Mouse (Mus musculus) embryonic facial prominence, embryonic 15.5 days (tissue): ENCODE results near the gene Tmem209. TPM values are rescaled to one million over a fixed set of nuclear protein-coding genes. Genes with fewer than 3 reads are reported as not detected.
A peak's percentile ranks its signal among the peaks of the same experiment; 100 is the strongest.

ENCODE experiments used
- ATAC-seq: fragments of 200-750 bp; cut with Nextera tagmentation; 2 replicates; pipeline ENCODE4 v1.8.0; 2017; ENCODE audit warnings: low read depth, moderate TSS enrichment; ENCODE audit not compliant: insufficient number of reproducible peaks, low FRiP score, low TSS enrichment
- H3K27ac ChIP-seq: fragments of 300-500 bp; sonication (generic); replicated peaks from 2 replicates; pipeline ENCODE4 v1.5.1; 2015; ENCODE audit warnings: mild to moderate bottlenecking, inconsistent platforms
- H3K27me3 ChIP-seq: fragments of 300-500 bp; sonication (generic); 2 replicates; pipeline ENCODE4 v1.6.1; 2015; ENCODE audit warnings: inconsistent platforms
- H3K36me3 ChIP-seq: fragments of 300-500 bp; sonication (generic); 2 replicates; pipeline ENCODE4 v1.6.1; 2015; ENCODE audit warnings: mild to moderate bottlenecking, inconsistent platforms
- H3K4me1 ChIP-seq: fragments of 300-500 bp; sonication (generic); 2 replicates; pipeline ENCODE4 v1.6.1; 2015; ENCODE audit warnings: inconsistent platforms
- H3K4me2 ChIP-seq: fragments of 300-500 bp; sonication (generic); replicated peaks from 2 replicates; pipeline ENCODE4 v1.6.1; 2015; ENCODE audit warnings: mild to moderate bottlenecking, inconsistent platforms
- H3K4me3 ChIP-seq: fragments of 300-500 bp; sonication (generic); replicated peaks from 2 replicates; pipeline ENCODE4 v1.5.1; 2015; ENCODE audit warnings: mild to moderate bottlenecking, inconsistent platforms
- H3K9ac ChIP-seq: fragments of 300-500 bp; sonication (generic); 2 replicates; pipeline ENCODE4 v1.6.1; 2015; ENCODE audit warnings: inconsistent platforms
- H3K9me3 ChIP-seq: fragments of 300-500 bp; sonication (generic); replicated peaks from 2 replicates; pipeline ENCODE4 v1.6.1; 2016; ENCODE audit warnings: inconsistent platforms
- WGBS: fragments of 180-500 bp; shearing (Covaris S2); methylation state at CpG from one replicate; pipeline ENCODE4 v1.1.7; 2015; 5-methylcytosine and 5-hydroxymethylcytosine counted together
- polyA plus RNA-seq: library from polyadenylated mRNA; unstranded; fragments of >200 nt; fragmentation: Nextera tagmentation; extraction: Ambion mirVana; gene quantifications from 2 replicates; pipeline ENCODE4 v1.2.1, GENCODE M21; 2015

The Tmem209 gene
- polyA plus RNA-seq, 1 experiment from 2014 or later = 29.1 TPM

- Histone ChIP-seq H3K4me3 (peak overlapping the region; percentile 23; the same call in 1 of the 2 replicates), H3K27ac (peak overlapping the region; percentile 92), H3K9me3 (no peaks in the 10 kb centered on the region), H3K9ac (no peak overlapping the region), H3K27me3 (no peaks in the 10 kb centered on the region), H3K4me2 (peak overlapping the region; percentile 39), H3K36me3 (no peaks in the 10 kb centered on the region), H3K4me1 (peaks cover 64% of the 10 kb centered on the region)
- 23% methylated on average over 9 of the region's 9 CpGs for WGBS
- no peak for ATAC-seq
Observed at GRCm38 (mm10) chr6:30547656-30548306, 38.2 kb upstream of the Tmem209 start.

GRCm38 (mm10) chr6:30547274-30547645 is 37.7 kb upstream of the Tmem209 start:
- peaks cover 64% of the 10 kb centered on the region for H3K4me1 ChIP-seq
- no peaks in the 10 kb centered on the region for H3K9me3 ChIP-seq
- H3K27me3 ChIP-seq = no peaks in the 10 kb centered on the region
- peak overlapping the region; percentile 92 for H3K27ac ChIP-seq
- 0% methylated on average over 17 of the region's 17 CpGs for WGBS
- peak overlapping the region; percentile 23 for H3K4me3 ChIP-seq
- peak overlapping the region; percentile 39 for H3K4me2 ChIP-seq
- 0 out of 2 replicates have a peak overlapping the region, but pooled peaks have one; percentile 7 for H3K9ac ChIP-seq
- no peaks in the 10 kb centered on the region for H3K36me3 ChIP-seq
- no peak for ATAC-seq

GRCm38 (mm10) chr6:30546571-30547273 is 37.1 kb upstream of the Tmem209 start:
- Histone ChIP-seq H3K9ac (0 out of 2 replicates have a peak overlapping the region, but pooled peaks have one; percentile 7), H3K36me3 (no peaks in the 10 kb centered on the region), H3K4me1 (peaks cover 60% of the 10 kb centered on the region), H3K27ac (peak overlapping the region; percentile 92), H3K9me3 (no peaks in the 10 kb centered on the region), H3K27me3 (no peaks in the 10 kb centered on the region), H3K4me3 (peak overlapping the region; percentile 23), H3K4me2 (peak overlapping the region; percentile 39)
- no peak for ATAC-seq
- 14% methylated on average over 17 of the region's 17 CpGs for WGBS

- no peak overlapping the region for H3K4me3 ChIP-seq
- WGBS = 73% methylated on average over 7 of the region's 7 CpGs
- no peak overlapping the region for H3K9ac ChIP-seq
- H3K36me3 ChIP-seq = no peaks in the 10 kb centered on the region
- H3K4me1 ChIP-seq = peaks cover 58% of the 10 kb centered on the region
- no peaks in the 10 kb centered on the region for H3K27me3 ChIP-seq
- ATAC-seq = no peak
- H3K4me2 ChIP-seq = no peak overlapping the region
- H3K27ac ChIP-seq = 0 out of 2 replicates have a peak overlapping the region, but pooled peaks have one; percentile 4
- H3K9me3 ChIP-seq = no peaks in the 10 kb centered on the region
Observed at GRCm38 (mm10) chr6:30545689-30546088, 36.1 kb upstream of the Tmem209 start.

- H3K9me3 ChIP-seq = no peaks in the 10 kb centered on the region
- WGBS = 33% methylated on average over 8 of the region's 8 CpGs
- peaks cover 46% of the 10 kb centered on the region for H3K4me1 ChIP-seq
- ATAC-seq = no peak
- H3K9ac ChIP-seq = no peak overlapping the region
- H3K27me3 ChIP-seq = no peaks in the 10 kb centered on the region
- H3K4me3 ChIP-seq = no peak overlapping the region
- H3K4me2 ChIP-seq = no peak overlapping the region
- no peaks in the 10 kb centered on the region for H3K36me3 ChIP-seq
- peak overlapping the region; percentile 73 for H3K27ac ChIP-seq
Observed at GRCm38 (mm10) chr6:30543851-30544250, 34.3 kb upstream of the Tmem209 start.

GRCm38 (mm10) chr6:30543077-30543476 is 33.5 kb upstream of the Tmem209 start:
- Histone ChIP-seq H3K27me3 (no peaks in the 10 kb centered on the region), H3K27ac (peak overlapping the region; percentile 73), H3K4me2 (no peak overlapping the region), H3K9ac (no peak overlapping the region), H3K36me3 (no peaks in the 10 kb centered on the region), H3K4me1 (peaks cover 48% of the 10 kb centered on the region), H3K4me3 (no peak overlapping the region), H3K9me3 (no peaks in the 10 kb centered on the region)
- no peak for ATAC-seq
- 31% methylated on average over 12 of the region's 12 CpGs for WGBS

GRCm38 (mm10) chr6:30542277-30542676 is 32.7 kb upstream of the Tmem209 start:
- Histone ChIP-seq H3K4me3 (no peak overlapping the region), H3K9me3 (no peaks in the 10 kb centered on the region), H3K9ac (no peak overlapping the region), H3K4me2 (no peak overlapping the region), H3K4me1 (peaks cover 46% of the 10 kb centered on the region), H3K27me3 (no peaks in the 10 kb centered on the region), H3K36me3 (no peaks in the 10 kb centered on the region), H3K27ac (no peak overlapping the region)
- no peak for ATAC-seq
- 63% methylated on average over 6 of the region's 6 CpGs for WGBS

- Histone ChIP-seq H3K9ac (no peak within 1 kb of the TSS), H3K9me3 (no peaks in the 10 kb centered on the region), H3K4me3 (no peak within 1 kb of the TSS), H3K4me2 (no peak within 1 kb of the TSS), H3K36me3 (no peaks in the 10 kb centered on the region), H3K4me1 (peaks cover 41% of the 10 kb centered on the region), H3K27ac (no peak within 1 kb of the TSS; the same call in 1 of the 2 replicates), H3K27me3 (no peaks in the 10 kb centered on the region)
- 71% methylated on average over 11 of the region's 11 CpGs for WGBS
- no peak for ATAC-seq
Observed at GRCm38 (mm10) chr6:30541009-30541799, 31.6 kb upstream of the Tmem209 start, which contains the start of gene Cpa2. Gene Cpa2, plus strand, starts transcription at chr6:30541582.

- no peak; the same call in 1 of the 2 replicates for ATAC-seq
- 25% methylated on average over 5 of the region's 5 CpGs for WGBS
Observed at GRCm38 (mm10) chr6:30538800-30539199, 29.2 kb upstream of the Tmem209 start.

GRCm38 (mm10) chr6:30538240-30538639 is 28.7 kb upstream of the Tmem209 start:
- WGBS = 20% methylated on average over 10 of the region's 10 CpGs
- no peak overlapping the region for H3K4me3 ChIP-seq
- no peaks in the 10 kb centered on the region for H3K9me3 ChIP-seq
- H3K4me1 ChIP-seq = peaks cover 23% of the 10 kb centered on the region
- H3K27ac ChIP-seq = peak overlapping the region; percentile 70
- no peak overlapping the region for H3K4me2 ChIP-seq
- H3K36me3 ChIP-seq = no peaks in the 10 kb centered on the region
- H3K27me3 ChIP-seq = no peaks in the 10 kb centered on the region
- H3K9ac ChIP-seq = no peak overlapping the region
- no peak for ATAC-seq

More at GRCm38 (mm10) chr6:30538800-30539199, 29.2 kb upstream of the Tmem209 start:
- H3K4me1 ChIP-seq = peaks cover 29% of the 10 kb centered on the region
- no peak overlapping the region for H3K4me2 ChIP-seq
- H3K36me3 ChIP-seq = no peaks in the 10 kb centered on the region
- no peaks in the 10 kb centered on the region for H3K9me3 ChIP-seq
- peak overlapping the region; percentile 70 for H3K27ac ChIP-seq
- H3K9ac ChIP-seq = no peak overlapping the region
- H3K4me3 ChIP-seq = no peak overlapping the region
- H3K27me3 ChIP-seq = no peaks in the 10 kb centered on the region

GRCm38 (mm10) chr6:30535340-30535739 is 25.8 kb upstream of the Tmem209 start:
- Histone ChIP-seq H3K9me3 (no peaks in the 10 kb centered on the region), H3K4me3 (no peak overlapping the region), H3K36me3 (no peaks in the 10 kb centered on the region), H3K4me2 (no peak overlapping the region), H3K9ac (no peak overlapping the region), H3K4me1 (peaks cover 15% of the 10 kb centered on the region), H3K27ac (no peak overlapping the region), H3K27me3 (no peaks in the 10 kb centered on the region)
- WGBS = 51% methylated on average over 3 of the region's 3 CpGs
- ATAC-seq = no peak
